Mouse (Mus musculus) kidney, adult 2 months (tissue): Measurements from ENCODE around the gene Acer3. TPM values are rescaled to one million over a fixed set of nuclear protein-coding genes. Genes with fewer than 3 reads are reported as not detected.

Experiments
- DNase-seq: peaks from one replicate; pipeline ENCODE4 v3.0.0; 2021
- H3K27ac ChIP-seq: fragments of 200-500 bp; 2 replicates; pipeline ENCODE4 v1.5.1; 2012; ENCODE audit warnings: low read depth, low read length, control low read depth, inconsistent platforms; ENCODE audit not compliant: insufficient read depth
- H3K27me3 ChIP-seq: fragments of 200-500 bp; replicated peaks from 2 replicates; pipeline ENCODE4 v1.6.1; 2012; ENCODE audit warnings: mild to moderate bottlenecking, moderate library complexity, low read length, inconsistent platforms; ENCODE audit not compliant: control insufficient read depth, insufficient read depth
- H3K36me3 ChIP-seq: fragments of 200-500 bp; 2 replicates; pipeline ENCODE4 v1.6.1; 2012; ENCODE audit warnings: mild to moderate bottlenecking, moderate library complexity, low read length, inconsistent platforms; ENCODE audit not compliant: control insufficient read depth, insufficient read depth
- H3K4me1 ChIP-seq: fragments of 200-500 bp; 2 replicates; pipeline ENCODE4 v1.6.1; 2011; ENCODE audit warnings: low read length; ENCODE audit not compliant: control insufficient read depth, insufficient read depth
- H3K4me3 ChIP-seq: fragments of 200-500 bp; 2 replicates; pipeline ENCODE4 v1.5.1; 2011; ENCODE audit warnings: mild to moderate bottlenecking, low read depth, low read length, control low read depth; ENCODE audit not compliant: insufficient read depth
- CTCF ChIP-seq: fragments of 200-500 bp; conservative IDR thresholded peaks from 2 replicates; pipeline ENCODE4 v1.5.1; 2011; ENCODE audit warnings: low read depth, mild to moderate bottlenecking, control low read depth, low read length, moderate library complexity, mixed read lengths; ENCODE audit not compliant: insufficient read depth, insufficient read length
- POLR2A ChIP-seq: fragments of 200-500 bp; IDR thresholded peaks from one replicate; pipeline ENCODE4 v1.6.1; 2011; ENCODE audit warnings: low read depth, low read length, control low read depth
- WGBS: fragments of 180-500 bp; shearing (Covaris S2); methylation state at CpG from one replicate; pipeline ENCODE4 v1.1.7; 2018; 5-methylcytosine and 5-hydroxymethylcytosine counted together
- polyA plus RNA-seq: library from polyadenylated mRNA; depleted of rRNA; stranded (reverse); fragments of >200 nt; gene quantifications from 2 replicates; pipeline ENCODE4 v1.2.3, GENCODE M21; 2012; rRNA removed

Gene Acer3
- polyA plus RNA-seq, result 8.1 and 11.9 TPM in 2 replicates

DNA sequence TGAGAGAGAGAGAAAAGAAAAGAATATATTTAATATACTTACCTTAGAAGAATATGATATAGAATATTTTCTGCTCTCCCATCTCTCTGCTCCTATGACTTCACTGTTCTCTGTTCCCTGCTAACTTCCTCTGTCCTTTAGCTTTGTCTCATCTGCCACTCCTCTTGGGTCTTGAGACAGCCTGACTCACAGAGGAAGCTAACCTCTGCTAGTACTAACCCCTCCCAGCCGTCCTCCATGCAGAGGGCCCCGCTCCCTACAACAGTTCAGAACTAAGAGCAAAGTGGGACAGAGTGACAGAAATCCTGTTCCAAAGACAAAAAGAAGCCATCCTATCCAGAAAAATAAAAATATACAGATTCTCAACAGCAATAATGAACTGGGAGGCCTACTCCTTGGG lies at the start of gene Acer3:
TSS of gene Acer3 (minus strand) at position 126 of the 400 bp plus-strand sequence.
- 97% methylated on average over 2 of the region's 2 CpGs for WGBS
- no peak for TF ChIP-seq CTCF
- TF ChIP-seq POLR2A, result no peak
- Histone ChIP-seq H3K27ac (no peak within 1 kb of the TSS), H3K36me3 (no peaks in the 10 kb centered on the region), H3K4me3 (no peak within 1 kb of the TSS), H3K27me3 (no peaks in the 10 kb centered on the region), H3K4me1 (no peaks in the 10 kb centered on the region)
- no peak for DNase-seq

DNA sequence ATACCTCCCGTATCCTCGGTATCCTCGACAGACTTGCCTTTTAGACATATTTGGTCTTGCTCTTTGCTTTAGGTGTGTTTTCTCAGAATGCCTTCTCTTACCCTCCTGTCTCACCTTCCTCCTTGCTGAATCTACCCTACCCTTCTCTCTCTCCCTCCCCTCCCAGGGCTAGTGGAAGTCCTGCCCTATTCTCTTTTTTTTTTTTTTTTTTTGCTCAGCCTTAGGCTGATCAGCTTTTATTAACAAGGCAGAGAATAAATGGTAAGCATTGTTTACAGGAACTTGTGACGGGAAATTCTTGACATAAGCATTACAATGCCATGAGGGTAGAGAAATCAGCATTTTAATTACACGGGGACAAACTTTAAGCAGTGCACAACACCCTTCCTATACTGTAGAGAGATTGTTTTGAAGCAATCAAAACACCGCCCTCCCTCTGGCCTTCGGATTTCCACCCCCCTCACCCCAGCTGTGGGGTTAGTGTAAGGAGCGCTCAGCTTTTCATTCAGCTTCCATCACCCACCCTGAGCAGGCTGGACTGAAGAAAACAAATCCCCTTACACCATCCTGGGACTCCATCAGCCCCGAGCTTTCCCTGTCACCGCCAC lies 48.9 kb upstream of the Acer3 start:
- DNase-seq, result no peak
- Histone ChIP-seq H3K4me3 (no peak overlapping the region), H3K27me3 (0 out of 2 replicates have a peak, but pooled peaks cover 1% of the 10 kb centered on the region), H3K36me3 (no peaks in the 10 kb centered on the region), H3K27ac (no peak overlapping the region), H3K4me1 (no peaks in the 10 kb centered on the region)
- TF ChIP-seq CTCF (no peak), POLR2A (no peak)
- 73% methylated on average over 10 of the region's 10 CpGs for WGBS

DNA sequence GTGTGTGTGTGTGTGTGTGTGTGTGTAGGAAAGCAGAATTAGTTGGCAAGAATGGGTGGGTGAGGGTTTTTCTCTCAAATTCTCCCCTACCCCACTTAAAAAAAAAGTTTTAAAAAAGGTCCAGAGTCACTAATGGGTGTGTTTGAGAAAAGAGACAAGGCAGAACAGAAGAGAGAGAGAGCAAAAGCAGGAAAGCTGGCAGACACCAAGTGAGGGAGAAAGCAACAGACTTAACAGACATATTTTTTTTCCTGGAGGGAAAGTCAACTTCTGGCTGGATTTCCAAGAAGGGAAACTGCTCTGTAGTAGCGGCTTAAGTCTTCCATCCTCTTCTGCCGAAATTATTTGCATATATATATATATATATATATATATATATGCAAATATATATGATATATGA lies 40.7 kb upstream of the Acer3 start:
- peaks cover 18% of the 10 kb centered on the region for H3K4me1 ChIP-seq
- no peaks in the 10 kb centered on the region for H3K36me3 ChIP-seq
- no peaks in the 10 kb centered on the region for H3K27me3 ChIP-seq
- TF ChIP-seq CTCF (no peak), POLR2A (no peak)
- 38% methylated on average over 2 of the region's 2 CpGs for WGBS
- no peak for DNase-seq
- no peak overlapping the region for H3K27ac ChIP-seq
- peak overlapping the region; percentile 95 for H3K4me3 ChIP-seq

DNA sequence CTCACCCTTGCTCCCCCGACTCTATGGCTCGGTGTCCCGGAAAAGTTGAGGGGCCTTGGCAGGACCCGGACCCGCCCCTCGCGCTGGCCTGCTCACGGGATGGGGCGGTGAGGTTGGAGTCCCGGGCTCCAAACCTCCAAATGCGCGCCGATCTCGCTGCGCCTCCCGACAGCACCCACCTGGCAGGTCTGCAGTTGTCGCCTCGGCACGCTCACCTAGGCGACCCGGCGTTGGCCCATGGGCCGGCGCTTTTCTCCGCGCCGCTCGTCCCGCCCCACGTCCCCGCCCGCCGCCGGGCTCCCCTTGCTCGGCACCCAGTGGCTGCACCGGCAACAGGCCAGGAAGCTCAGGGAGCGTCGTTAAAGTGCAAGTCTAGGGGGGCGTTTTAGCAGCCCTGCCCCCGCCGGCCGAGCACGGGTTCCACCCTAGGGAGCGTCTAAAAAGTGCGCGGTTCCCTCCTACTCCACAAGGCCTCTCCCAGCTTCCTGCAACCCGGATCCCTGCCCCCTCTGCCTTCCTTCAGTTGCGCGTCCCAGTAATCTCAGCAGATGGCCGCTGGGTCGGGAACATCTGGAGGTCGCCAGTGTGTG lies 40.1 kb upstream of the Acer3 start, which contains the start of gene Tsku:
TSS of gene Tsku (minus strand) at position 266 of the 590 bp plus-strand sequence.
- TF ChIP-seq POLR2A (no peak), CTCF (no peak)
- peak within 1 kb of the TSS; percentile 95 for H3K4me3 ChIP-seq
- H3K36me3 ChIP-seq, result no peaks in the 10 kb centered on the region
- DNase-seq, result peak; percentile 95
- peaks cover 18% of the 10 kb centered on the region for H3K4me1 ChIP-seq
- under 1% methylated on average over 52 of the region's 52 CpGs for WGBS
- H3K27ac ChIP-seq, result peak within 1 kb of the TSS; percentile 56
- H3K27me3 ChIP-seq, result no peaks in the 10 kb centered on the region

DNA sequence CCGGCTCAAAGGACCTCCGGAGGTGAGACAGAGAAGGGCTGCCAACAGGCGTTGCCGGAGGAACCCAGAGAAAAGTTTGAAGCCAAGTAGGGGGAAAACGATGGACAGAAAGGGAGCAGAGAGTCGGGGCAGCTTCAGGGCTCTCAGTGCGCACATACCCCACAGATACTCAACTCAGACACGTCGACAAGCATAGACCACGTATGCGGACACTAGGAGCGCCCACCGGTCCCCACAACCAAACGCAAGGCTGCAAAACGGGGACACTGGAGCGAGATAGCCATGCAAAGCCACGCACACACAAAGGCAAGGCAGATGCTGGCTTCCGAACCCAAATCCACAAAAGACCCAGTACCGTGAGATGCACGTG lies 39.6 kb upstream of the Acer3 start:
- TF ChIP-seq CTCF, result no peak
- TF ChIP-seq POLR2A, result no peak
- H3K27ac ChIP-seq, result peak overlapping the region; percentile 56
- no peak for DNase-seq
- no peaks in the 10 kb centered on the region for H3K27me3 ChIP-seq
- peak overlapping the region; percentile 95 for H3K4me3 ChIP-seq
- peaks cover 19% of the 10 kb centered on the region for H3K4me1 ChIP-seq
- H3K36me3 ChIP-seq, result no peaks in the 10 kb centered on the region
- WGBS, result under 1% methylated on average over 20 of the region's 20 CpGs

DNA sequence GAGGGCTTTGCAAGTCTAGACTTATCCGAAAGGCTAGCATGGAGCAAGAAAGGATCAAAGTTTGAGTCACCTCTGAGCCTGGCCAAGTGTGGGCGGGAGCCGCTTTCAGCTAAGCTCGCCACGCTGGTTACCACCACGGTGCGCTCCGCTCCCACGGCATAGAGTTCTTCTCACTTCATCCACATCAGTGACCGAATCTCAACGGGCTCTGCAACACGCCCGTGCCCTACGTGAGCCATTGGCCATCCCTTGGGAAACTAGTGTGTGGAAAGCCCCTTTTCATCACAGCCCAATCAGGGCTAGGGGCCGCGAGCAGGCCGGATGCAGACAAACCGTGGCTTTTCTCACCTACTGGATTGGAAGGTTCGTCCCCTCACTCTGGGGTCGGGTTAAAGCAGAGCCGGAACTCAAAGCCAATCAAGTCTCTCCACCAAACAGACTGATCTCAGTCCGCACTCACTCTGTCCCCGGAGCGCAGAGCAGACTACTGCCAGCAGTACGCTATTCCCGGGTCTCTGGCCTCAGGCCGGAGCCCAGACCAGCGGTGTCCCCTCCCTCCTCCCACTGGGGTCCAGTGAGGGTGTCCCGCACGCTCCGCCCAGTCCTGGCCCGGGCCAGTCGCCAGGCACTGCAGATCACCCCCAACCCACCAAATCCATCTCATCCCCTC lies 39.1 kb upstream of the Acer3 start:
- peak overlapping the region; percentile 95 for H3K4me3 ChIP-seq
- TF ChIP-seq CTCF, result no peak
- no peak for TF ChIP-seq POLR2A
- peak; percentile 82 for DNase-seq
- 6% methylated on average over 33 of the region's 33 CpGs for WGBS
- H3K4me1 ChIP-seq, result peaks cover 24% of the 10 kb centered on the region
- H3K27me3 ChIP-seq, result no peaks in the 10 kb centered on the region
- peak overlapping the region; percentile 56; the same call in 1 of the 2 replicates for H3K27ac ChIP-seq
- H3K36me3 ChIP-seq, result no peaks in the 10 kb centered on the region

DNA sequence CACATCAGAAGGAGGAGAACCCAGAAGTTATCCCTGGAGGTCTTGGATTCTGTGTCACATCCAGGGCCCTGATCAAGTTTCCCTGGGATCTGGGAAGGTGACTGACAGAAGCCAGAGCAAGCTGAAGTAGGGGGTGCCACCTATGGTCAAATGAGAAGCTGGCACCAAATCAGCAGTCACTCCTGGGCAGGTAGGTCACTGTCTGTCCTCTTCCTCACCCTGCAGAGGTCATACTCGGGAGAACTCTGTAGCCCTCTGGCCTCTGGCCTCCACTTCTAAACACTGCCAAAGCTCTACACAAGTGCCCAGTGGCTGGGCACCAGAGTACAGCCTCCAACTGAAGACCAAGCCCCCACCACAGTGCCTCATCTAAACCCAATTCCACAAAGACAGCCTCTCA lies 37.0 kb upstream of the Acer3 start:
- Histone ChIP-seq H3K4me1 (peaks cover 30% of the 10 kb centered on the region), H3K4me3 (no peak overlapping the region), H3K27me3 (no peaks in the 10 kb centered on the region), H3K36me3 (no peaks in the 10 kb centered on the region), H3K27ac (no peak overlapping the region)
- 75% methylated on average over 1 of the region's 1 CpGs for WGBS
- peak; percentile 61 for DNase-seq
- TF ChIP-seq CTCF, result no peak
- no peak for TF ChIP-seq POLR2A
